Mouse (Mus musculus) neural tube, embryonic 14.5 days (tissue): ENCODE results near the gene Oscp1. TPM values are rescaled to one million over a fixed set of nuclear protein-coding genes. Genes with fewer than 3 reads are reported as not detected.
"Not testable (repeated sequence)": the region's sequence is repeated elsewhere in the genome, so short reads cannot be mapped to it uniquely, and the experiment has no call there.

Source experiments
- ATAC-seq: fragments of 200-750 bp; cut with Nextera tagmentation; 2 replicates; pipeline ENCODE4 v1.8.0; 2017; ENCODE audit warnings: low read depth, mild to moderate bottlenecking, moderate TSS enrichment, moderate library complexity
- H3K27ac ChIP-seq: fragments of 300-500 bp; sonication (generic); 2 replicates; pipeline ENCODE4 v1.5.1; 2014; ENCODE audit warnings: low read depth, mild to moderate bottlenecking, control low read depth, low read length, moderate library complexity, mixed read lengths
- H3K27me3 ChIP-seq: fragments of 300-500 bp; sonication (generic); 2 replicates; pipeline ENCODE4 v1.6.1; 2014; ENCODE audit warnings: low read length; ENCODE audit not compliant: control insufficient read depth, insufficient read depth
- H3K36me3 ChIP-seq: fragments of 300-500 bp; sonication (generic); 2 replicates; pipeline ENCODE4 v1.6.1; 2014; ENCODE audit warnings: low read length, mixed read lengths; ENCODE audit not compliant: control insufficient read depth, insufficient read depth
- H3K4me1 ChIP-seq: fragments of 300-500 bp; sonication (generic); 2 replicates; pipeline ENCODE4 v1.6.1; 2014; ENCODE audit warnings: low read length; ENCODE audit not compliant: control insufficient read depth, insufficient read depth
- H3K4me2 ChIP-seq: fragments of 300-500 bp; sonication (generic); 2 replicates; pipeline ENCODE4 v1.6.1; 2014; ENCODE audit warnings: mild to moderate bottlenecking, low read depth, low read length, control low read depth
- H3K4me3 ChIP-seq: fragments of 300-500 bp; sonication (generic); 2 replicates; pipeline ENCODE4 v1.5.1; 2014; ENCODE audit warnings: low read depth, low read length, control low read depth, mixed read lengths
- H3K9ac ChIP-seq: fragments of 300-500 bp; sonication (generic); replicated peaks from 2 replicates; pipeline ENCODE4 v1.6.1; 2014; ENCODE audit warnings: low read depth, mild to moderate bottlenecking, control low read depth, low read length, mixed read lengths
- H3K9me3 ChIP-seq: fragments of 300-500 bp; sonication (generic); 2 replicates; pipeline ENCODE4 v1.6.1; 2016; ENCODE audit warnings: low read length; ENCODE audit not compliant: control insufficient read depth
- WGBS: fragments of 180-500 bp; shearing (Covaris S2); extraction: QIAGEN DNeasy Blood & Tissue Kit; methylation state at CpG from one replicate; pipeline ENCODE4 v1.1.7; 2014; 5-methylcytosine and 5-hydroxymethylcytosine counted together
- polyA plus RNA-seq: library from polyadenylated mRNA; unstranded; fragments of >200 nt; fragmentation: Nextera tagmentation; extraction: Ambion mirVana; gene quantifications from 2 replicates; pipeline ENCODE4 v1.2.1, GENCODE M21; 2014

Oscp1 gene
- polyA plus RNA-seq, 1 experiment from 2014 or later = 40.2 TPM

DNA sequence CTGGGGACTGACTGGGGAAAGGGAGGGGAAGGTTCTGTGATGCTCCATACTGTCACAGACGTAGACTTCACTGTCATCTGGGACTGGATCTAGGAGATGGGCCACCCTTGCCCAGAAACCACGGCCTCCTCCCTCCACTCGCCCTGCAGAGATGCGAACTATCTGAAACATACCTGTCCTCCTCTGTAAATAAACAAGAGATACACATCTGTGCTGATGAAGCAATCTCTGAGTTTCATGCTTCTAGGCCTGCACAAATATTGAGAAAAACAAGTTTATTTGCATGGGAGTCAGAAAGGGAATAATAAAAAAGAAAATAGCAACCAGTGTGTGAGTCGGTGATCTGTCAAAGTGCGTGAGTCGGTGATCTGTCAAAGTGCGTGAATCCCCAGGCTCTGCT, 33.5 kb downstream of the Oscp1 start:
- Histone ChIP-seq H3K4me2 (no peak overlapping the region), H3K27ac (no peak overlapping the region), H3K9ac (no peak overlapping the region), H3K9me3 (no peaks in the 10 kb centered on the region), H3K4me1 (no peaks in the 10 kb centered on the region), H3K36me3 (no peaks in the 10 kb centered on the region), H3K27me3 (no peaks in the 10 kb centered on the region), H3K4me3 (no peak overlapping the region)
- 90% methylated on average over 8 of the region's 8 CpGs for WGBS
- ATAC-seq = no peak

GRCm38 (mm10) chr4:126095622-126096430, 37.5 kb downstream of the Oscp1 start:
- peak overlapping the region; percentile 54; the same call in 1 of the 2 replicates for H3K4me2 ChIP-seq
- H3K27me3 ChIP-seq, ATAC-seq, H3K4me3 ChIP-seq, H3K36me3 ChIP-seq, H3K9me3 ChIP-seq, H3K27ac ChIP-seq, H3K9ac ChIP-seq, H3K4me1 ChIP-seq: not testable (repeated sequence)
- 62% methylated on average over 14 of the region's 14 CpGs for WGBS

- Histone ChIP-seq H3K4me2 (peak within 1 kb of the TSS; percentile 54), H3K9ac (peak within 1 kb of the TSS; percentile 63), H3K27ac (peak within 1 kb of the TSS; percentile 78), H3K9me3 (no peaks in the 10 kb centered on the region), H3K27me3 (no peaks in the 10 kb centered on the region), H3K36me3 (no peaks in the 10 kb centered on the region), H3K4me1 (no peaks in the 10 kb centered on the region), H3K4me3 (peak within 1 kb of the TSS; percentile 61)
- 3% methylated on average over 36 of the region's 37 CpGs for WGBS
- peak; percentile 97 for ATAC-seq
Measured at GRCm38 (mm10) chr4:126096464-126097111, 38.2 kb downstream of the Oscp1 start, which contains the start of gene Lsm10. Lsm10 (plus strand) TSS chr4:126096623.

DNA sequence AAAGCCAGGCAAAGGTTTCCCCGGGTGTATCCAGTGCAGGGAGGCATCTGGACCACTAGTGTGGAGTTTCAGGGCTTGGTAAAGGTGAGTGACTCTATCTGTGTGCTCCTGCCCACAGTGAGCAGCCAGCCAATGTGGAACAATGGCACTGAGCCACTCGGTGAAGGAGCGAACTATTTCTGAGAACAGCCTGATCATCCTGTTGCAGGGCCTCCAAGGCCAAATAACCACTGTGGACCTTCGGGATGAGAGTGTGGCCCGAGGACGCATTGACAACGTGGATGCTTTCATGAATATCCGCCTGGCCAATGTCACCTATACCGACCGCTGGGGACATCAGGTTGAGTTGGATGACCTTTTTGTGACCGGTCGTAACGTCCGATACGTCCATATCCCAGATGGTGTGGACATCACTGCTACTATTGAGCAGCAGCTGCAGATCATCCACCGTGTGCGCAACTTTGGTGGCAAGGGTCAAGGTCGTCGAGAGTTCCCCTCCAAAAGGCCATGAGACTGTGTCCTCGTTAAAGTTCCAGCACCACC, 39.4 kb downstream of the Oscp1 start:
- H3K4me3 ChIP-seq = no peak overlapping the region
- ATAC-seq = no peak
- 94% methylated on average over 20 of the region's 20 CpGs for WGBS
- no peak overlapping the region for H3K9ac ChIP-seq
- H3K27me3 ChIP-seq = no peaks in the 10 kb centered on the region
- no peak overlapping the region for H3K4me2 ChIP-seq
- H3K27ac ChIP-seq = no peak overlapping the region
- H3K36me3 ChIP-seq = no peaks in the 10 kb centered on the region
- H3K4me1 ChIP-seq = peaks cover 6% of the 10 kb centered on the region; the same call in 1 of the 2 replicates
- H3K9me3 ChIP-seq = no peaks in the 10 kb centered on the region

GRCm38 (mm10) chr4:126099365-126099764, 41.0 kb downstream of the Oscp1 start:
- H3K27ac ChIP-seq = no peak overlapping the region
- 93% methylated on average over 3 of the region's 3 CpGs for WGBS
- H3K4me1 ChIP-seq = peaks cover 10% of the 10 kb centered on the region; the same call in 1 of the 2 replicates
- no peaks in the 10 kb centered on the region for H3K9me3 ChIP-seq
- H3K4me3 ChIP-seq = no peak overlapping the region
- no peak overlapping the region for H3K9ac ChIP-seq
- no peaks in the 10 kb centered on the region for H3K36me3 ChIP-seq
- no peak for ATAC-seq
- no peaks in the 10 kb centered on the region for H3K27me3 ChIP-seq
- H3K4me2 ChIP-seq = no peak overlapping the region

GRCm38 (mm10) chr4:126100764-126101163, 42.4 kb downstream of the Oscp1 start:
- Histone ChIP-seq H3K27ac (no peak overlapping the region), H3K27me3 (no peaks in the 10 kb centered on the region), H3K9ac (no peak overlapping the region), H3K36me3 (no peaks in the 10 kb centered on the region), H3K4me1 (peaks cover 24% of the 10 kb centered on the region), H3K4me2 (no peak overlapping the region), H3K9me3 (no peaks in the 10 kb centered on the region), H3K4me3 (no peak overlapping the region)
- 85% methylated on average over 3 of the region's 3 CpGs for WGBS
- no peak for ATAC-seq

- no peak overlapping the region for H3K9ac ChIP-seq
- peak overlapping the region; percentile 92; the same call in 1 of the 2 replicates for H3K4me2 ChIP-seq
- H3K9me3 ChIP-seq = no peaks in the 10 kb centered on the region
- H3K27ac ChIP-seq = peak overlapping the region; percentile 85
- peaks cover 27% of the 10 kb centered on the region for H3K4me1 ChIP-seq
- H3K36me3 ChIP-seq = no peaks in the 10 kb centered on the region
- no peaks in the 10 kb centered on the region for H3K27me3 ChIP-seq
- H3K4me3 ChIP-seq = no peak overlapping the region
- ATAC-seq = no peak
- WGBS = 37% methylated on average over 7 of the region's 7 CpGs
Measured at GRCm38 (mm10) chr4:126102061-126102841, 43.9 kb downstream of the Oscp1 start.

DNA sequence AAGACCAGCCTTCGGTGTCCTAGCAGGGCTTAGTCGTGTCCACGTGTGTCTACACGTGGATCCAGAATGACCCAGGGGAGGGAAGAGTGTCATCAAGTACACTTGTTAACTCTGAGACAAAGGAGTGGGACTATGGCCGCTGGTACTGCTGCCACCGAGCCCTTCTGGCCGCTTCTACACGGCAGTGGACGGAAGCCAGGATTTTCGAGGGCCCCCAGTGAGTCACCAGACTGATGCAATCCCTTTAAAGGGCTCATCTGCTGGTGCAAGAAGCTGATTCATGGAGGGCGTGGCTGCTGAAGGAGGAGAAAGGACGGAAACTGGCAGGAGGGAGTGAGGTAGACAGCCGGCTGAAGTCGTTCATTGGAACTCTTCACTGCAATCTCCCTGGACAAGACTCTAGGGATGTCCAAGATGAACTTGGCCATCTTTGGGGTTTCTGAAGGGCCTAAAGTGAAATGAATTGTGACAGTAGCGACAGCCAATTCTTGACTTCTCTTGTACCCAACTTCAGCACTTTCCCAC, 44.8 kb downstream of the Oscp1 start:
- Histone ChIP-seq H3K27me3 (no peaks in the 10 kb centered on the region), H3K36me3 (no peaks in the 10 kb centered on the region), H3K9me3 (no peaks in the 10 kb centered on the region), H3K4me2 (peak overlapping the region; percentile 92), H3K27ac (peak overlapping the region; percentile 85), H3K9ac (peak overlapping the region; percentile 88), H3K4me1 (peaks cover 27% of the 10 kb centered on the region), H3K4me3 (peak overlapping the region; percentile 91)
- peak; percentile 47 for ATAC-seq
- under 1% methylated on average over 15 of the region's 15 CpGs for WGBS
